Mouse (Mus musculus): ENCODE data around the gene Mpzl2. TPM values are rescaled to one million over a fixed set of nuclear protein-coding genes. Genes with fewer than 3 reads are reported as not detected.

Gene Mpzl2
- polyA plus RNA-seq, 1 experiment from 2014 or later, result 6.1 TPM

DNA sequence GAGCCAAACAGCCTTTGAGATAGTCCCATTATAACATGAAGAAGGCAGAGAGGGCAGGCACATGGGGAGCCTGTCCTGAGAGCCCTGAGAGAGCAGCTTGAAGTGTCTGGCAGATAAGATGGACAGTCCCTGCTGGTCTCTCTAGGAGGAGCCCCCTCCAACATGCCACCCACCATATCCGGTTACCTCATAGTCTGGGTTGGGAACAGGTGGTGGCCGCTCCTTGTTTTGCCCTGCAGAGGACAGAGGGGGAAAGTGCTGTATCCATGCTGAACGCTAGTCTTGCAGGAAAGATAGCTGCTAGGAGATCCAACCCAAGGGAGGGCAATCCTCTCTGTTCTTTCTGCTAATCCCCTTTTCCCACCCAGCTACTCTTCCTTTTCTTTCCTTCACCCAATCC is 39.4 kb upstream of the Mpzl2 start:
- H3K36me3 ChIP-seq (ENCODE audit: control insufficient read depth, insufficient read depth), result no peaks in the 10 kb centered on the region
- H3K9ac ChIP-seq (ENCODE audit: low read length), result no peak overlapping the region
- no peaks in the 10 kb centered on the region for H3K4me1 ChIP-seq (ENCODE audit: control insufficient read depth, insufficient read depth, low read length)
- H3K27ac ChIP-seq (ENCODE audit: low read length), result no peak overlapping the region
- ATAC-seq (replicated peaks; ENCODE audit: extremely low read depth, insufficient read depth, low FRiP score), result no peak
- 57% methylated on average over 3 of the region's 3 CpGs for WGBS
- no peaks in the 10 kb centered on the region for H3K27me3 ChIP-seq (ENCODE audit: control insufficient read depth, insufficient read depth, low read length)
- H3K4me3 ChIP-seq (ENCODE audit: low read length), result no peak overlapping the region
- no peak overlapping the region for H3K4me2 ChIP-seq (ENCODE audit: low read depth, low read length)
- H3K9me3 ChIP-seq (replicated peaks; ENCODE audit: control insufficient read depth, low read length), result no peaks in the 10 kb centered on the region

- Histone ChIP-seq H3K9ac (ENCODE audit: low read length) (no peak overlapping the region), H3K4me1 (ENCODE audit: control insufficient read depth, insufficient read depth, low read length) (no peaks in the 10 kb centered on the region), H3K9me3 (replicated peaks; ENCODE audit: control insufficient read depth, low read length) (no peaks in the 10 kb centered on the region), H3K27me3 (ENCODE audit: control insufficient read depth, insufficient read depth, low read length) (no peaks in the 10 kb centered on the region; the same call in 1 of the 2 replicates), H3K4me2 (ENCODE audit: low read depth, low read length) (peak overlapping the region; percentile 13), H3K27ac (ENCODE audit: low read length) (0 out of 2 replicates have a peak overlapping the region, but pooled peaks have one; percentile 4), H3K36me3 (ENCODE audit: control insufficient read depth, insufficient read depth) (no peaks in the 10 kb centered on the region), H3K4me3 (ENCODE audit: low read length) (no peak overlapping the region)
- WGBS, result 71% methylated on average over 12 of the region's 12 CpGs
- ATAC-seq (replicated peaks; ENCODE audit: extremely low read depth, insufficient read depth, low FRiP score), result no peak
Measured at GRCm38 (mm10) chr9:45007404-45007803, 32.2 kb upstream of the Mpzl2 start.

- WGBS, result 78% methylated on average over 4 of the region's 4 CpGs
- Histone ChIP-seq H3K4me1 (ENCODE audit: control insufficient read depth, insufficient read depth, low read length) (no peaks in the 10 kb centered on the region), H3K27ac (ENCODE audit: low read length) (peak overlapping the region; percentile 59; the same call in 1 of the 2 replicates), H3K36me3 (ENCODE audit: control insufficient read depth, insufficient read depth) (no peaks in the 10 kb centered on the region), H3K4me3 (ENCODE audit: low read length) (peak overlapping the region; percentile 33), H3K9ac (ENCODE audit: low read length) (no peak overlapping the region), H3K27me3 (ENCODE audit: control insufficient read depth, insufficient read depth, low read length) (no peaks in the 10 kb centered on the region; the same call in 1 of the 2 replicates), H3K9me3 (replicated peaks; ENCODE audit: control insufficient read depth, low read length) (no peaks in the 10 kb centered on the region), H3K4me2 (ENCODE audit: low read depth, low read length) (no peak overlapping the region; the same call in 1 of the 2 replicates)
- ATAC-seq (replicated peaks; ENCODE audit: extremely low read depth, insufficient read depth, low FRiP score), result no peak
Measured at GRCm38 (mm10) chr9:45008342-45008741, 31.3 kb upstream of the Mpzl2 start.

- Histone ChIP-seq H3K9ac (ENCODE audit: low read length) (no peak within 1 kb of the TSS; the same call in 1 of the 2 replicates), H3K27ac (ENCODE audit: low read length) (peak within 1 kb of the TSS; percentile 64), H3K4me2 (ENCODE audit: low read depth, low read length) (no peak within 1 kb of the TSS; the same call in 1 of the 2 replicates), H3K36me3 (ENCODE audit: control insufficient read depth, insufficient read depth) (no peaks in the 10 kb centered on the region), H3K4me1 (ENCODE audit: control insufficient read depth, insufficient read depth, low read length) (no peaks in the 10 kb centered on the region), H3K4me3 (ENCODE audit: low read length) (peak within 1 kb of the TSS; percentile 33), H3K9me3 (replicated peaks; ENCODE audit: control insufficient read depth, low read length) (no peaks in the 10 kb centered on the region; the same call in 1 of the 2 replicates), H3K27me3 (ENCODE audit: control insufficient read depth, insufficient read depth, low read length) (no peaks in the 10 kb centered on the region; the same call in 1 of the 2 replicates)
- peak; percentile 46 for ATAC-seq (replicated peaks; ENCODE audit: extremely low read depth, insufficient read depth, low FRiP score)
- WGBS, result 72% methylated on average over 19 of the region's 19 CpGs
Measured at GRCm38 (mm10) chr9:45009180-45010078, 30.2 kb upstream of the Mpzl2 start, which contains the start of gene Cd3e. Gene Cd3e (minus strand): TSS chr9:45009627.

- H3K9me3 ChIP-seq (replicated peaks; ENCODE audit: control insufficient read depth, low read length), result no peaks in the 10 kb centered on the region; the same call in 1 of the 2 replicates
- no peak for ATAC-seq (replicated peaks; ENCODE audit: extremely low read depth, insufficient read depth, low FRiP score)
- 56% methylated on average over 4 of the region's 4 CpGs for WGBS
- no peak overlapping the region for H3K4me3 ChIP-seq (ENCODE audit: low read length)
- H3K27ac ChIP-seq (ENCODE audit: low read length), result no peak overlapping the region
- H3K4me2 ChIP-seq (ENCODE audit: low read depth, low read length), result no peak overlapping the region
- H3K4me1 ChIP-seq (ENCODE audit: control insufficient read depth, insufficient read depth, low read length), result no peaks in the 10 kb centered on the region
- H3K9ac ChIP-seq (ENCODE audit: low read length), result no peak overlapping the region
- H3K27me3 ChIP-seq (ENCODE audit: control insufficient read depth, insufficient read depth, low read length), result no peaks in the 10 kb centered on the region; the same call in 1 of the 2 replicates
- no peaks in the 10 kb centered on the region for H3K36me3 ChIP-seq (ENCODE audit: control insufficient read depth, insufficient read depth)
Measured at GRCm38 (mm10) chr9:45010461-45010860, 29.1 kb upstream of the Mpzl2 start.

GRCm38 (mm10) chr9:45011291-45011690 is 28.3 kb upstream of the Mpzl2 start:
- Histone ChIP-seq H3K4me3 (ENCODE audit: low read length) (no peak overlapping the region), H3K27ac (ENCODE audit: low read length) (no peak overlapping the region; the same call in 1 of the 2 replicates), H3K4me1 (ENCODE audit: control insufficient read depth, insufficient read depth, low read length) (no peaks in the 10 kb centered on the region), H3K9me3 (replicated peaks; ENCODE audit: control insufficient read depth, low read length) (no peaks in the 10 kb centered on the region; the same call in 1 of the 2 replicates), H3K36me3 (ENCODE audit: control insufficient read depth, insufficient read depth) (no peaks in the 10 kb centered on the region), H3K4me2 (ENCODE audit: low read depth, low read length) (no peak overlapping the region), H3K9ac (ENCODE audit: low read length) (no peak overlapping the region), H3K27me3 (ENCODE audit: control insufficient read depth, insufficient read depth, low read length) (no peaks in the 10 kb centered on the region; the same call in 1 of the 2 replicates)
- ATAC-seq (replicated peaks; ENCODE audit: extremely low read depth, insufficient read depth, low FRiP score), result no peak
- WGBS, result 38% methylated on average over 6 of the region's 6 CpGs

DNA sequence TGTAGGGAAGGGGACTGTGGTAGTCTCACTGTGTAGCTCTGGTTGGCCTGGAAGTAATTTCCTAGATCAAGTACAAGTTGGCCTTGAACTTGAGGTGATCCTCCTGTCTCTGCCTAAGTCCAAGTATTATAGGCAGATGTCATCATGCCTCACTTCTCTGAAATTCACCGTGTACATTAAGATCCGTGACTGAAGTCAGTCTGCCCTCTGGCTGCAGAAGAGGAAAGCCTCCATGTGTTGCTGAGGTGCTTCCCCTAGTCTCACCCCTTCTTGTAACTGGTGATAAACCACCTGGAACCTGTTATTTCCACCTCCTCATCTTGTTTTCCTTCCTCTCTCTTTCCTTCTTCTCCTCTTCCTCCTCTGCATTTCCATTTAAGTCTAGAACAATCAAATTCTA is 24.7 kb upstream of the Mpzl2 start:
- Histone ChIP-seq H3K9ac (ENCODE audit: low read length) (no peak overlapping the region), H3K27ac (ENCODE audit: low read length) (no peak overlapping the region), H3K4me3 (ENCODE audit: low read length) (no peak overlapping the region), H3K36me3 (ENCODE audit: control insufficient read depth, insufficient read depth) (no peaks in the 10 kb centered on the region), H3K9me3 (replicated peaks; ENCODE audit: control insufficient read depth, low read length) (no peaks in the 10 kb centered on the region; the same call in 1 of the 2 replicates), H3K4me1 (ENCODE audit: control insufficient read depth, insufficient read depth, low read length) (no peaks in the 10 kb centered on the region), H3K27me3 (ENCODE audit: control insufficient read depth, insufficient read depth, low read length) (no peaks in the 10 kb centered on the region; the same call in 1 of the 2 replicates), H3K4me2 (ENCODE audit: low read depth, low read length) (no peak overlapping the region)
- no peak for ATAC-seq (replicated peaks; ENCODE audit: extremely low read depth, insufficient read depth, low FRiP score)
- 40% methylated on average over 2 of the region's 2 CpGs for WGBS

- no peaks in the 10 kb centered on the region; the same call in 1 of the 2 replicates for H3K9me3 ChIP-seq (replicated peaks; ENCODE audit: control insufficient read depth, low read length)
- no peak overlapping the region for H3K27ac ChIP-seq (ENCODE audit: low read length)
- H3K27me3 ChIP-seq (ENCODE audit: control insufficient read depth, insufficient read depth, low read length), result no peaks in the 10 kb centered on the region; the same call in 1 of the 2 replicates
- no peak for ATAC-seq (replicated peaks; ENCODE audit: extremely low read depth, insufficient read depth, low FRiP score)
- no peak overlapping the region for H3K9ac ChIP-seq (ENCODE audit: low read length)
- H3K4me1 ChIP-seq (ENCODE audit: control insufficient read depth, insufficient read depth, low read length), result no peaks in the 10 kb centered on the region
- no peak overlapping the region for H3K4me3 ChIP-seq (ENCODE audit: low read length)
- H3K36me3 ChIP-seq (ENCODE audit: control insufficient read depth, insufficient read depth), result no peaks in the 10 kb centered on the region
- 67% methylated on average over 3 of the region's 3 CpGs for WGBS
- no peak overlapping the region for H3K4me2 ChIP-seq (ENCODE audit: low read depth, low read length)
Measured at GRCm38 (mm10) chr9:45015841-45016240, 23.8 kb upstream of the Mpzl2 start.

GRCm38 (mm10) chr9:45018031-45018430 is 21.6 kb upstream of the Mpzl2 start:
- Histone ChIP-seq H3K36me3 (ENCODE audit: control insufficient read depth, insufficient read depth) (no peaks in the 10 kb centered on the region), H3K9me3 (replicated peaks; ENCODE audit: control insufficient read depth, low read length) (no peaks in the 10 kb centered on the region; the same call in 1 of the 2 replicates), H3K4me1 (ENCODE audit: control insufficient read depth, insufficient read depth, low read length) (no peaks in the 10 kb centered on the region), H3K27me3 (ENCODE audit: control insufficient read depth, insufficient read depth, low read length) (no peaks in the 10 kb centered on the region), H3K4me2 (ENCODE audit: low read depth, low read length) (no peak overlapping the region), H3K9ac (ENCODE audit: low read length) (no peak overlapping the region), H3K4me3 (ENCODE audit: low read length) (no peak overlapping the region), H3K27ac (ENCODE audit: low read length) (no peak overlapping the region)
- 79% methylated on average over 11 of the region's 11 CpGs for WGBS
- no peak for ATAC-seq (replicated peaks; ENCODE audit: extremely low read depth, insufficient read depth, low FRiP score)

All from heart, embryonic 16.5 days (tissue).